Mouse (Mus musculus) urinary bladder, postnatal 36 days (tissue): ENCODE results near the gene Nt5e.

ENCODE experiments used
- DNase-seq, 2 experiments: peaks; one replicate each; pipeline ENCODE4 v3.0.0; 2022; ENCODE audit warnings: low spot score in 2 of 2, mixed read lengths in 1 of 2

Nt5e gene

DNA sequence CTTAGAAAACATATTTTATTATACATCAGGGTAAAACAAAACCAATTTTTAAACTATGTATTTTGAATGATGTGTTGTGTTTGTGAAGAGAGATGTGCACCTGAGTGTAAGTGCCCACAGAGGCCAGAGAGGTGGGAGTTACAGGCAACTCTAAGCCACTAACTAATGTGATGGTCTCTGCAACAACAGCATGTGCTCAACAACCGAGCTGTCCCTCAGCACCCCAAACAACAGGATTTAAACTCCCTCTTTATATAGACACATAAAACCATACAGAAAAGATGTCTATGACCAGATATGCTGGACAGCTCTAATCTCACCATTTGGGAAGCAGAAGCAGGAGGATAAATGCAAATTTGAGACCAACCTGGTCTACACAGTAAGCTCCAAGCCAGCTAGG is 53.5 kb downstream of the Nt5e start:
- DNase-seq = no peak

DNA sequence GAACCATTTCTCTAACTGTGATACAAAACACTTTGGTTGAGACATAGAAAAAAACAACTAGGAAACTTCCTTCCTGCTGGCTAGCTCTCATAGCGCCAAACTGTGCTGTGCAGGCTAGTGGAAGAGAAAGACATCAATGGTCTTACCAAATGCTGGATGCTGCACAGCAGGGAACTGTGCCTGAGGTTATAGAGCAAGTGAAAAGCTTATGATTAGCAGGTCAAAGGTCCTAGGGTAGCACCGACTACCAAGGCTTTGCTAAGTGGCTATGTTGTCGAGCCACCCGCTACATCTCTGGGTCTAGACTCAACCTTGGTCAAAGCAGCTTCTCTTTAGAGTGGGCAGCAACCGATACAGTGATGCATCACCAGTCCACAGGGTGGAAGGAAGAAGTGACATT is 61.8 kb downstream of the Nt5e start:
- DNase-seq = no peak

GRCm38 (mm10) chr9:88394852-88395251 is 67.9 kb downstream of the Nt5e start:
- DNase-seq = no peak

GRCm38 (mm10) chr9:88398461-88398860 is 71.5 kb downstream of the Nt5e start:
- no peak for DNase-seq

DNA sequence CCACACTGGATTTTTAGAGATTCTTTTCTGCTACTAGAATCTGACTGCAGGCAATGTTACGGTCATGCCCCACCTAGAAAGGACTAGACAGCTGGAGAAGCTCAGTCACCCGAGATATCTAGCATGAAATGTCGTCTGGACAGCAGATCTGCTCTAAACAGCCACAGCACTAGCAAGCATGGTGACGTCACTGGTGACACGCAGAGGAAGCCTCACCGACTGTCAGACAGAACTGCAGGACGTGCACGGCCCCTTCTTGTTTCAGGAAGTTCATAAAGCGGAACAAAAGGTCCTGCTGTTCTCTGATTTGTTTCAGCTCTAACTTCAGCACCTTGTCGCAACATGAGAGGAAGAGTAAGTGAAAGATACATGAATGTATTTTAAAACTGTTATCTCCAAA is 77.1 kb downstream of the Nt5e start:
- DNase-seq = peak in 1 of 2 experiments; percentile 5

DNA sequence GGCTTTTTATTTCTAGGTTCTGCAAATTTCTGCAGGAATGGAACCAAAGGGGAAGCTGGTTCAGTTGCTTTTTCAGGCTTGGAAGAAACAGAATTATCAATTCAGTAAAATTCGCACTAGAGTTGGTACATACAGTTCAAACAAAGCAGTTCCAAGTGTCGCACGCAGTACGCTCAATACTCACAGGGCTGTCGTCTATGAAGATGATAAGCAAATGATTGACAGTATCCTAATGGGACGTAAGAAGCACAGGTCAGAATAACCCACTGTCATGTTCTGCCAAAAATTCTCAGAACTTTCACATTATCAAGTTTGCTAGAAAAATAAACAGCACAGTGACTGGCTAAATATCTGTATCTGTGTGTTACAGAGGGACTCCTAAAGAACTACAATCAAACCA is 77.5 kb downstream of the Nt5e start:
- DNase-seq = no peak

DNA sequence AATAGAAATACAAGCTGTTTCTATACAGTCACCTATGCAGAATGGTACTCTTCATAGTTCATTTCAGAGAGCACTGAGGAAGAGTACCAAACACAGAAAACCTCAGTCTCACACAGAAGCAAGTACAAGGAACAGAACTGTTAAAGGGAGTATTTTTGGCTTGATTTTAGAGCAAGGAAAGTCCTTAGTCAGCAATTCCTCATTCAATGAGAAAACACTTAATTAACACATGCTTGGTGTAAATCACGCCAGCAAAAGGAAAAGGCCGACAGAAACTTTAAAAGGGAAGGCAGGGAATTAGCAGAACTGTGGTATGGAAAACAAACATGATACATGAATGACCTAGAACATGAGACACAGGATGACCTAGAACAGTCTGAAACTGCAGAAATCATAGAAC is 83.0 kb downstream of the Nt5e start:
- DNase-seq = no peak

GRCm38 (mm10) chr9:88416752-88417151 is 89.8 kb downstream of the Nt5e start:
- DNase-seq = no peak
